Mouse (Mus musculus): ENCODE data around the gene Pxn.

GRCm38 (mm10) chr5:115516081-115516907 is 9.8 kb downstream of the Pxn start:
- no peak for TF ChIP-seq CTCF (IDR thresholded peaks at IDR 0.05; ENCODE audit: control insufficient read depth, insufficient read depth, insufficient replicate concordance, low read depth, low read length)
- no peak for TF ChIP-seq POLR2A (IDR thresholded peaks at IDR 0.05; ENCODE audit: control insufficient read depth, low read depth, low read length)
